Mouse (Mus musculus) stomach, embryonic 16.5 days (tissue): ENCODE data around the gene Btbd10. TPM values are rescaled to one million over a fixed set of nuclear protein-coding genes. Genes with fewer than 3 reads are reported as not detected.

Experiments
- ATAC-seq: fragments of 200-750 bp; cut with Nextera tagmentation; 2 replicates; pipeline ENCODE4 v1.8.0; 2017; ENCODE audit warnings: moderate number of reproducible peaks, moderate TSS enrichment; ENCODE audit not compliant: insufficient read depth, low FRiP score
- H3K27ac ChIP-seq: fragments of 300-500 bp; sonication (generic); 2 replicates; pipeline ENCODE4 v1.5.1; 2014; ENCODE audit warnings: low read length
- H3K27me3 ChIP-seq: fragments of 300-500 bp; sonication (generic); 2 replicates; pipeline ENCODE4 v1.6.1; 2014; ENCODE audit warnings: low read length, control low read depth, mixed read lengths; ENCODE audit not compliant: control insufficient read depth, insufficient read depth
- H3K36me3 ChIP-seq: fragments of 300-500 bp; sonication (generic); 2 replicates; pipeline ENCODE4 v1.6.1; 2014; ENCODE audit warnings: low read length; ENCODE audit not compliant: control insufficient read depth, insufficient read depth
- H3K4me1 ChIP-seq: fragments of 300-500 bp; sonication (generic); 2 replicates; pipeline ENCODE4 v1.6.1; 2014; ENCODE audit warnings: low read length, control low read depth, mixed read lengths; ENCODE audit not compliant: control insufficient read depth, insufficient read depth
- H3K4me2 ChIP-seq: fragments of 300-500 bp; sonication (generic); 2 replicates; pipeline ENCODE4 v1.6.1; 2014; ENCODE audit warnings: low read depth, low read length, mixed read lengths
- H3K4me3 ChIP-seq: fragments of 300-500 bp; sonication (generic); replicated peaks from 2 replicates; pipeline ENCODE4 v1.5.1; 2014; ENCODE audit warnings: mild to moderate bottlenecking, low read length
- H3K9ac ChIP-seq: fragments of 300-500 bp; sonication (generic); 2 replicates; pipeline ENCODE4 v1.6.1; 2014; ENCODE audit warnings: low read length
- H3K9me3 ChIP-seq: fragments of 300-500 bp; sonication (generic); replicated peaks from 2 replicates; pipeline ENCODE4 v1.6.1; 2016; ENCODE audit warnings: low read length, control low read depth; ENCODE audit not compliant: control insufficient read depth
- WGBS: fragments of 180-500 bp; shearing (Covaris S2); extraction: QIAGEN DNeasy Blood & Tissue Kit; methylation state at CpG from one replicate; pipeline ENCODE4 v1.1.7; 2014; 5-methylcytosine and 5-hydroxymethylcytosine counted together
- polyA plus RNA-seq: library from polyadenylated mRNA; unstranded; fragments of >200 nt; fragmentation: Nextera tagmentation; extraction: Ambion mirVana; gene quantifications from 2 replicates; pipeline ENCODE4 v1.2.1, GENCODE M21; 2015

Gene Btbd10
- polyA plus RNA-seq, 1 experiment from 2014 or later = 21.6 TPM

DNA sequence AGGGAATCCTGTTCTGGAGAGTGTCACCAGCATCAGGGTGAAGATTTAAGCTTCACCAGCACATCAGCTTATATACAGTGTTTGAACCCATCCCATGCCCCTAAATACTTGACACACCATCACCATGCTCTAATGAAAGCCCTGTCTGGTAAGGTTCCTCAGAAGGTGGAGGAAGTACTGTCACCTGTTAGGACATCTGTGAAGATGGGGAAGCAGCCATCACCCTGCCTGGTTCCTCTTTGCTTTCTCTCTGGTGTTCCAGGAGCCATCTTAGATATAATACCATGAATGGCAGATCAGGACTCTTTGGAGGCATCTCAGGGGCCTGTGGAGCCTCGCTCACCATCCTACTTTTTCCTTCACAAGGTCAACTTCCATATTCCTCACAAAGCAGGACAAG, 3.5 kb upstream of the Btbd10 start:
- Histone ChIP-seq H3K4me2 (no peak overlapping the region), H3K36me3 (no peaks in the 10 kb centered on the region), H3K4me3 (no peak overlapping the region), H3K27me3 (no peaks in the 10 kb centered on the region), H3K27ac (no peak overlapping the region), H3K9me3 (no peaks in the 10 kb centered on the region), H3K9ac (no peak overlapping the region), H3K4me1 (peaks cover 6% of the 10 kb centered on the region; the same call in 1 of the 2 replicates)
- 87% methylated on average over 1 of the region's 1 CpGs for WGBS
- ATAC-seq = no peak

DNA sequence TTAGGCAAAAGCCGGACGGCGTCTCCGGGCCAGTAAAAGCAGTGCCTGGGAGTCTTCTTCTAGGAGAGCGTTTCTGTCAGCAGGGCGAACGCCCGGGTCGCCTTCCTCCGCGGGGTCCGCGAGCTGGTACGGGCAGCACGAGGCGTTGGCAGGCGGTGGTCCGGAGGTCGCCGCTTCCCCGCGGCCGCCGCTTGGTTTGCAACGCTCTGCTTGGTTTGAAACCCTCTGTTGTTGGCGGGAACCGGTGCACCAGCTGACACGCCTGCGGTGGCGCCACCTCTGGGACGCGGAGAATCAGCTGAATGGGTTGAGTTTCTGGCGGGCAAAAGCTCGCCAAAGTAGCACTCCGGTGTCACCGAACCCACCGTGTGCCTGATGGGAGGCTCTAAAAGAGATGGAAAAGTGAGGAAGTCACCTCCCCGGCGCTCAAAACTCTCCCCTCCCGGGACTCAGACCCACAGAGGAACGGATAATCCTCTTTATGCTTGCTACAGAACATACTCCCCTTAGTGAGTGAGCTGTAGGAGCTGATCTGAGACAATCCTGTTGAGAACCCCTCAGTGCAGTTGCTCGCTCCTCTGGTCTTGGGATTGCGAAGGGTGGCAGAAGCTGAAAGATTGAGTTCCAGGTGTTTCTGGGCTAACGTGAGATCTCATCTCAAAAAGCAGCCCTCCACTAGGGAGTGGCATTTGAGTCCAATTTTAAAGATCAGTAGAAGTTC, 588 bp upstream of the Btbd10 start:
- Histone ChIP-seq H3K4me3 (peak overlapping the region; percentile 77), H3K9me3 (no peaks in the 10 kb centered on the region), H3K9ac (peak overlapping the region; percentile 86), H3K27ac (peak overlapping the region; percentile 83), H3K36me3 (no peaks in the 10 kb centered on the region), H3K4me1 (peaks cover 6% of the 10 kb centered on the region; the same call in 1 of the 2 replicates), H3K4me2 (peak overlapping the region; percentile 77), H3K27me3 (no peaks in the 10 kb centered on the region)
- under 1% methylated on average over 44 of the region's 44 CpGs for WGBS
- peak; percentile 62 for ATAC-seq

DNA sequence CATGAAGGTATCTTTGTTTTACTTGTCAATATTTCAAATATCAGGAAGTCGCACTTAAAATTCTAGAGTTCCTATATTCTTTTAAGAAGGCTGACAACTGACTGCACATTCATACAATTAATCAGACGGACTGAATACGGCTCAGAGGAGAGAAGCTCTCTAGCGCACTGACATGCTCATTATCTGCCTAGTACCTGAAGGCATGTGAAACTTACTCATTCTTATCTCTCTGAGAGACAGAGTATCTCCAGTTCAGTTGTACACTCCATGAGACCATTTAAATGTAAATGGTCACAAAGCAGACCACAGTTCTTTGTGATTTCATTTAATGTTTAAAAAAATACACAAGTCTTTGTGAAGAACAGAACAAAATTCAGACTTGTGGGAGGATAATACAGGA, 1.8 kb downstream of the Btbd10 start:
- WGBS = 74% methylated on average over 4 of the region's 4 CpGs
- no peak overlapping the region for H3K9ac ChIP-seq
- no peaks in the 10 kb centered on the region for H3K36me3 ChIP-seq
- no peak for ATAC-seq
- H3K27ac ChIP-seq = no peak overlapping the region
- no peaks in the 10 kb centered on the region for H3K27me3 ChIP-seq
- H3K4me1 ChIP-seq = peaks cover 6% of the 10 kb centered on the region; the same call in 1 of the 2 replicates
- H3K4me2 ChIP-seq = no peak overlapping the region
- no peak overlapping the region for H3K4me3 ChIP-seq
- no peaks in the 10 kb centered on the region for H3K9me3 ChIP-seq

DNA sequence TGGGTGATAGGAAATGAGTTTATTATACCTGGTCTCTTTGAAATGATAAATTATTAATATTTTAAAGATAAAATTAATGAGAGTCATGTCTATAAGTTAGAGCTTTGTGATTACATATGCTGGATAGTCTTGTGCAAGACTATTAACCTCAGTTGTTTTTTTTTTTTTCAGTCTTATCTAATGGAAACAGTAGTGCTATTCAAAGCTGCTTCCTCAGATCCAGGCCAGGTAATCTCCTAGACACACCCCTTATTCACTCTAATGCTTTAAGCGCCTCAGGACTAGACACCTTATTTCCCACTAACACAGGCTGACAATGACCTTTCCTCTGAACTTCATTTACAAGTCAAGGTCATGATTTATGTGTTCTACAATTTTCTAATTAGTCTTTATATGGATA, 20.1 kb downstream of the Btbd10 start:
- WGBS = 61% methylated on average over 1 of the region's 1 CpGs
- Histone ChIP-seq H3K4me2 (no peak overlapping the region), H3K36me3 (no peaks in the 10 kb centered on the region), H3K9ac (no peak overlapping the region), H3K9me3 (no peaks in the 10 kb centered on the region), H3K4me1 (no peaks in the 10 kb centered on the region), H3K4me3 (no peak overlapping the region), H3K27ac (no peak overlapping the region), H3K27me3 (no peaks in the 10 kb centered on the region)
- no peak for ATAC-seq

DNA sequence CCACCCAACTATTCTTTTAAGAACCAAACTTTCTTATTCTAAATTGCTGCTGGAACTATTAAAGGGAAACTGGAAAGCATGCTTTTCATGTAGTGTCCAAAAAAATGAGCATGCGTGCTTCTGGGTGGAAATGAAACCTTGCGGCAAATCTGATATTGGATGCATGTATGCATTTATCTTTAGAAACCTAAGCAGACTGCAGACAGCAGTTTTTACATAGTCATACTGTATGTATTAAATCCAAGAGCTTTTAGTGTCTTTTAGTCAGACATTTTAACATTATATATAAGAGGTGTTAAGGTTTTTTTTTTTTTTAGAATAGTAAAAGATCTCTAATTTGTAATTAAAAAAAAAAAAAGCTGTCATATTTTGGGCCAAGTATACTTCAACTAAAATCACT, 21.5 kb downstream of the Btbd10 start:
- no peaks in the 10 kb centered on the region for H3K9me3 ChIP-seq
- no peak overlapping the region for H3K27ac ChIP-seq
- no peaks in the 10 kb centered on the region for H3K36me3 ChIP-seq
- H3K4me2 ChIP-seq = no peak overlapping the region
- no peaks in the 10 kb centered on the region for H3K27me3 ChIP-seq
- ATAC-seq = no peak
- H3K9ac ChIP-seq = no peak overlapping the region
- 88% methylated on average over 2 of the region's 2 CpGs for WGBS
- H3K4me3 ChIP-seq = no peak overlapping the region
- no peaks in the 10 kb centered on the region for H3K4me1 ChIP-seq

DNA sequence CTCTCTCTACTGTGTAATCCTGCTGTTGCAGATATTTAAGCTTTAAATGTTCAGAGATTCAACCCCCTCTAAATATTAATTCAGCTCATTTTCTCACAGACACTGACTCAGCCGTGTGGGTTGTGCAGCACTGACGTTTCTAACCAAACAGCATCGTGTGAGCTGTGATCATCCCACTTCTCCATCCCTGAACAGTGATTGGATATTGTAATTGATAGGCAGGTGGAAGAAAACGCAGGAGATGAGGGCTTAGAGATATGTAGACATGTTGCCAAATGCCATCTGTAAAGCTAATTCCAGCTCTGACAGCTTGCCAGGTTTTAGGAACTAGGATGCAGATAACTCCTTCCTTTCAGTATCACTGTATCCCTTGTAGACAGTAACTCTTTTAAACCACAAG, 21.9 kb downstream of the Btbd10 start:
- ATAC-seq = no peak
- WGBS = 34% methylated on average over 4 of the region's 4 CpGs
- no peaks in the 10 kb centered on the region for H3K9me3 ChIP-seq
- H3K27ac ChIP-seq = no peak overlapping the region
- no peak overlapping the region for H3K4me2 ChIP-seq
- H3K27me3 ChIP-seq = no peaks in the 10 kb centered on the region
- H3K36me3 ChIP-seq = no peaks in the 10 kb centered on the region
- no peak overlapping the region for H3K4me3 ChIP-seq
- H3K9ac ChIP-seq = no peak overlapping the region
- no peaks in the 10 kb centered on the region for H3K4me1 ChIP-seq

DNA sequence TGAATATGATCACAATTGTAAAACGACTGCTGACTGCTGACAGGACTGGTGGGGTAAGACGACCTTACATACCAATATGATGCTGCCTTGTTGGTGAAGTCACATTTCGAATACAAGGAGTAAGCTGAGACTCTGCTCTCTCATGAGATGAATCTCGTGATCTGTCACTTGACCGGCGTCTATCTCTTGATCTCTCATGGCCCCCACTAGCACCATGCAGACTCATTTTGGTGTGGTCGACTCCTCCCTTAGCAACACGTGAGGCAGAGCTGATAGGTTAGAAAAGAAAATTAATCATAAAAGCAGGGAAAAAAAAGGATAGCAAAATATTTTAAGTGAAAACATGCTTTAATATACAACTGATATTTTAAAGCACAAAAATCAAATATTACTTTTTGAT, 33.9 kb downstream of the Btbd10 start:
- 83% methylated on average over 8 of the region's 8 CpGs for WGBS
- Histone ChIP-seq H3K9me3 (no peaks in the 10 kb centered on the region), H3K4me2 (no peak overlapping the region), H3K4me3 (no peak overlapping the region), H3K4me1 (no peaks in the 10 kb centered on the region), H3K9ac (no peak overlapping the region), H3K27ac (no peak overlapping the region), H3K36me3 (no peaks in the 10 kb centered on the region), H3K27me3 (no peaks in the 10 kb centered on the region)
- ATAC-seq = no peak

DNA sequence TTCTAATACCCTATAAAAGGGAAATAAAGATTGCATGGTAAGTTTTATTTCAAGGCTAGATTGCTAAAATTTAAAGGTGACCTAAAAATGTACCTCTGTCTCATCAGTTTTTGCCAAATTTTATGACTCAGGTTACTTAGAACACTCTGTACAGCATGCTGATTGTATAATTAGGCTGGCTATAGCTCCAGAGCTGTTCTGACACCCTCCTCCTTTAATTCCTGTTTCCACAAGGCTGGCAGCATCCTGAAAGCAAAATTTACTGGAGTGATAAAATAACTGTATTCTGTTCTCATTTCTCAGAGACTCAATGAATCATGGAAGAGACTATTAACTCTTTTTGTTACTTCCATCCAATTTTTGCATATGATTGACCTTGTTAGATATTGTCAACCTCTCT, 35.2 kb downstream of the Btbd10 start:
- Histone ChIP-seq H3K4me3 (no peak overlapping the region), H3K27me3 (no peaks in the 10 kb centered on the region), H3K9ac (no peak overlapping the region), H3K4me1 (no peaks in the 10 kb centered on the region), H3K4me2 (no peak overlapping the region), H3K27ac (no peak overlapping the region), H3K36me3 (no peaks in the 10 kb centered on the region), H3K9me3 (no peaks in the 10 kb centered on the region)
- no peak for ATAC-seq

DNA sequence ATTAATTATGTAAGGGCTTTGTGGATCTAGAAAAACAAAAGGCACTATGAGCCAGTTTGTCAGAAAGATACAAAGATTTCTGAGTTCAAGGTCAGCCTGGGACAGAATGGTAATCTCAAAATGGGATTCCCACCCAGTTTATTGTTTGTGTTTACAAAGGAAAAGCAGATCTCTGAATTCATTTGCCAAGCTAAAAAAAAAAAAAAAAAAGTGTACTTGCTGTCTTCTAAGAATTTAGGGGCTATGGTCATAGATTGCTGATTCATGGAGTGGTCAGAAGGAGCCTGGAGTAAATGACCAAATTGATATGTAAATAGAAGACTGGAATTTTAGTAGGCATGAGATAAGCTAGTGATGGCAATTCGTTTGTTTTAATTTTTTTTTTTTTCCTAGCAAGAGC, 49.1 kb downstream of the Btbd10 start:
- no peak overlapping the region for H3K9ac ChIP-seq

More for the DNA sequence above, 49.1 kb downstream of the Btbd10 start:
- ATAC-seq = no peak
- H3K4me2 ChIP-seq = no peak overlapping the region
- H3K4me3 ChIP-seq = no peak overlapping the region
- H3K36me3 ChIP-seq = no peaks in the 10 kb centered on the region
- WGBS = 52% methylated on average over 1 of the region's 1 CpGs
- no peaks in the 10 kb centered on the region for H3K4me1 ChIP-seq
- no peak overlapping the region for H3K27ac ChIP-seq
- no peaks in the 10 kb centered on the region for H3K9me3 ChIP-seq
- H3K27me3 ChIP-seq = no peaks in the 10 kb centered on the region
